Mouse (Mus musculus): ENCODE measurements around the gene Dlx4. TPM values are rescaled to one million over a fixed set of nuclear protein-coding genes. Genes with fewer than 3 reads are reported as not detected.

Gene Dlx4
- polyA plus RNA-seq, 1 experiment from 2014 or later = not detected

DNA sequence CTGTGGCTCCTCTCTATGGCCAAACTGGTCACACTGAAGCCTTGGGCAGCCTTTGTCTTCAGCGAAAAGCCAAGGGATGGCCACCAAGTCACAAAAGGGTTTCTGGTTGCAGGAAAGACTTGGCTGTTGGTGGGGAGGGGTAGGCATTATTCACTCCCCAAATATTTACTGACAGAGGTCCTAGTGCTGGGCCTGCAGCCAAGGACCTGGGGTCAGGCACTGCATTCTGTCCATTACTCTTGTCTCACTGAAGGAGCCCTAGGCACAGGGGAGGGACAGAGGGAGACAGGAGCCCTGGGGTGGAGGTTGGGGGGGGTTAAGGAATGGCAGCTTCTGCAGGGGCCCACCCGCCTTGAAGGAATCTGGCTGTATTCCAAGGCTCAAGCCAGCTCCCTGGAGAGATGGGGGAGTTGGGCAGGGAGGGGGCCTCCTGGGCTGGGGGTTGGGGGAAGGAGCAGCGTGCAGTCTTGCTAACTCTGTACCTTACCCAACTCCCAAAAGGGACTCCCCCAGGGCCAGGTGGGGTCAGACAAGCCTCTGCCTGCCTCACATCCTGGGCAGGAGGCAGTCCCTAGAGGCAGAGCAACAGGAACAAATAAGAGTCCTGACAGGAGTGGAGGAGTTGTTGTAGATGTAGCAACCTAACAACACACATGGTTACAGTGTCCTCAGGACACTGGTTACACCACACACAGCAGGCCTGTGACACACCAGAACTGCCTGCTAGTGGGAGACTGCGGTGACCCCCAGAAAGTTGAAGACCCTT lies 49.3 kb downstream of the Dlx4 start:
- no peaks in the 10 kb centered on the region for H3K36me3 ChIP-seq (ENCODE audit: control insufficient read depth, insufficient read depth)
- no peak overlapping the region for H3K4me2 ChIP-seq (replicated peaks; ENCODE audit: low read depth)
- 44% methylated on average over 4 of the region's 4 CpGs for WGBS
- no peak overlapping the region for H3K9ac ChIP-seq (ENCODE audit: low read depth, low read length)
- no peak overlapping the region for H3K27ac ChIP-seq (ENCODE audit: low read depth, low read length)
- no peak for ATAC-seq
- H3K4me1 ChIP-seq (replicated peaks; ENCODE audit: control insufficient read depth, insufficient read depth, low read length) = no peaks in the 10 kb centered on the region; the same call in none of the 2 replicates
- H3K27me3 ChIP-seq (replicated peaks; ENCODE audit: control insufficient read depth, insufficient read depth, low read length) = no peaks in the 10 kb centered on the region
- TF ChIP-seq CTCF (IDR thresholded peaks at IDR 0.05; ENCODE audit: low read depth) = no peak
- H3K4me3 ChIP-seq (ENCODE audit: low read depth, low read length) = no peak overlapping the region
- no peaks in the 10 kb centered on the region for H3K9me3 ChIP-seq (ENCODE audit: control insufficient read depth)

DNA sequence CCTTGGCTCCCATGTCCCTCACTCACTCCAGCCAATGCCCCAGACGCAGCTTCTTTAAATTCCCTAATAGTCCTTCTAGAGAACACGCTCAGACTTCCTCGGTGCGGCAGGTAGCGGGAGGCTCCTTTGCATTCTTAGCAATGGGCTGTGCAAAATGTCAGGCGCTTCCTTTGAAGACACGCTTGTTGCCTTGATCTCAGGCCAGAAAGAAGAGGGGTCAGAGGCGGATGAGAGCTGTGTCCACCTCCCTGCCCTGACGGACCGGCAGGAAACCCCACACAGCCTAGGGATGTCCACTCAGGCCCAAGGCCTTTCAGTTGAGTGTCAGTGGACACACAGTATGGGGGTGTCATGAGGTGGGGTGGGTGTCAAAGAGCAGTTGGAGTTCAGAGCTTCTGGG lies 50.5 kb downstream of the Dlx4 start:
- 81% methylated on average over 10 of the region's 10 CpGs for WGBS
- Histone ChIP-seq H3K4me1 (replicated peaks; ENCODE audit: control insufficient read depth, insufficient read depth, low read length) (no peaks in the 10 kb centered on the region; the same call in none of the 2 replicates), H3K27ac (ENCODE audit: low read depth, low read length) (no peak overlapping the region), H3K4me3 (ENCODE audit: low read depth, low read length) (no peak overlapping the region), H3K27me3 (replicated peaks; ENCODE audit: control insufficient read depth, insufficient read depth, low read length) (no peaks in the 10 kb centered on the region), H3K36me3 (ENCODE audit: control insufficient read depth, insufficient read depth) (no peaks in the 10 kb centered on the region), H3K4me2 (replicated peaks; ENCODE audit: low read depth) (no peak overlapping the region), H3K9me3 (ENCODE audit: control insufficient read depth) (no peaks in the 10 kb centered on the region), H3K9ac (ENCODE audit: low read depth, low read length) (no peak overlapping the region)
- no peak for ATAC-seq
- no peak for TF ChIP-seq CTCF (IDR thresholded peaks at IDR 0.05; ENCODE audit: low read depth)

DNA sequence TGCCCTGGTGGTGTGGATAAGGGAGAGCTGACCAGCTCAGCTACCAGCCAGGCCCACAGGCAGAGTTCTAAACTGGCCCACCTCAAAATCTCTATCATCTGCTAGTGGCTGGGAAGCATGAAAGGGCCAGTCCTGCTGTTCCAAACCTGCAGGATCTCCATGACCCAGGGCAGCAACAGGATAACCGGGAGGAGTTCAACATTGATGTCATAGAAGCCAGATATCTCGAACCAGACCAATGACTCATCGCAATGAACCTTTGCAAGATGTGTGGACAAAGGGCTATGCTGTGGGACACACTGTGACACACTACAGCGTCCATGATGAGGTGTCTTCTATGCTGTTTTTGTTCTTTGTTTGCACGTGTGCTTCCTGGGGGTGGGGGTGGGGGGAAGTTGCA lies 53.0 kb downstream of the Dlx4 start:
- 55% methylated on average over 5 of the region's 5 CpGs for WGBS
- Histone ChIP-seq H3K9ac (ENCODE audit: low read depth, low read length) (no peak overlapping the region), H3K36me3 (ENCODE audit: control insufficient read depth, insufficient read depth) (no peaks in the 10 kb centered on the region), H3K4me1 (replicated peaks; ENCODE audit: control insufficient read depth, insufficient read depth, low read length) (no peaks in the 10 kb centered on the region; the same call in 1 of the 2 replicates), H3K27ac (ENCODE audit: low read depth, low read length) (no peak overlapping the region), H3K4me2 (replicated peaks; ENCODE audit: low read depth) (no peak overlapping the region), H3K27me3 (replicated peaks; ENCODE audit: control insufficient read depth, insufficient read depth, low read length) (no peaks in the 10 kb centered on the region), H3K9me3 (ENCODE audit: control insufficient read depth) (no peaks in the 10 kb centered on the region), H3K4me3 (ENCODE audit: low read depth, low read length) (no peak overlapping the region)
- TF ChIP-seq CTCF (IDR thresholded peaks at IDR 0.05; ENCODE audit: low read depth) = no peak
- ATAC-seq = peak; percentile 64; the same call in 1 of the 2 replicates

Other genes starting within 250 kb of the Dlx4 start
- gene Col1a1, start 210.0 kb downstream of the Dlx4 start, polyA plus RNA-seq (2015; fragmentation: Nextera tagmentation; extraction: Ambion mirVana) = 338 and 367 TPM in 2 replicates
- gene Hils1, start 178.7 kb downstream of the Dlx4 start, polyA plus RNA-seq (2015; fragmentation: Nextera tagmentation; extraction: Ambion mirVana) = not detected in 2 replicates
- 0.18 and 0.55 TPM in 2 replicates for gene Sgca, start 169.9 kb downstream of the Dlx4 start, polyA plus RNA-seq (2015; fragmentation: Nextera tagmentation; extraction: Ambion mirVana)
- gene Ppp1r9b, start 155.2 kb downstream of the Dlx4 start, polyA plus RNA-seq (2015; fragmentation: Nextera tagmentation; extraction: Ambion mirVana) = 6.3 and 7.1 TPM in 2 replicates
- gene Samd14, start 136.4 kb downstream of the Dlx4 start, polyA plus RNA-seq (2015; fragmentation: Nextera tagmentation; extraction: Ambion mirVana) = 6.5 and 6.9 TPM in 2 replicates
- 53.2 and 57.4 TPM in 2 replicates for gene Pdk2, start 104.9 kb downstream of the Dlx4 start, polyA plus RNA-seq (2015; fragmentation: Nextera tagmentation; extraction: Ambion mirVana)
- gene Itga3, start 69.5 kb downstream of the Dlx4 start, polyA plus RNA-seq (2015; fragmentation: Nextera tagmentation; extraction: Ambion mirVana) = 51.3 and 57.9 TPM in 2 replicates
- 0.30 and 0.44 TPM in 2 replicates for gene Dlx3, start 26.1 kb downstream of the Dlx4 start, polyA plus RNA-seq (2015; fragmentation: Nextera tagmentation; extraction: Ambion mirVana)
- not detected in 2 replicates for gene Tac4, start 115.3 kb upstream of the Dlx4 start, polyA plus RNA-seq (2015; fragmentation: Nextera tagmentation; extraction: Ambion mirVana)
- 29.7 and 30.2 TPM in 2 replicates for gene Kat7, start 164.0 kb upstream of the Dlx4 start, polyA plus RNA-seq (2015; fragmentation: Nextera tagmentation; extraction: Ambion mirVana)
- gene Fam117a, start 190.8 kb upstream of the Dlx4 start, polyA plus RNA-seq (2015; fragmentation: Nextera tagmentation; extraction: Ambion mirVana) = 5.5 and 7.4 TPM in 2 replicates
- 130 and 144 TPM in 2 replicates for gene Slc35b1, start 238.4 kb upstream of the Dlx4 start, polyA plus RNA-seq (2015; fragmentation: Nextera tagmentation; extraction: Ambion mirVana)

Data from intestine, postnatal 0 days (tissue).